Mouse (Mus musculus): ENCODE results near the gene Auh. TPM values are rescaled to one million over a fixed set of nuclear protein-coding genes. Genes with fewer than 3 reads are reported as not detected.

Auh gene
- polyA plus RNA-seq, 1 experiment from 2014 or later = 33.7 TPM

Other genes starting within 250 kb of the Auh start
- 16.1 and 17.8 TPM in 2 replicates for gene Nfil3, start 51.4 kb upstream of the Auh start, polyA plus RNA-seq (2014; fragmentation: Nextera tagmentation; extraction: Ambion mirVana)

Measured in forebrain, embryonic 11.5 days (tissue).